Mouse (Mus musculus) olfactory bulb, adult 2 months (tissue): ENCODE measurements around the gene Mlx. TPM values are rescaled to one million over a fixed set of nuclear protein-coding genes. Genes with fewer than 3 reads are reported as not detected.
A peak's percentile ranks its signal among the peaks of the same experiment; 100 is the strongest.

ENCODE experiments used
- H3K27ac ChIP-seq: fragments of 200-500 bp; 2 replicates; pipeline ENCODE4 v1.5.1; 2012; ENCODE audit warnings: low read depth, low read length; ENCODE audit not compliant: insufficient read depth
- H3K4me1 ChIP-seq: fragments of 200-500 bp; 2 replicates; pipeline ENCODE4 v1.6.1; 2012; ENCODE audit warnings: low read length; ENCODE audit not compliant: control insufficient read depth, insufficient read depth
- H3K4me3 ChIP-seq: fragments of 200-500 bp; 2 replicates; pipeline ENCODE4 v1.5.1; 2012; ENCODE audit warnings: mild to moderate bottlenecking, low read depth, low read length, moderate library complexity; ENCODE audit not compliant: insufficient read depth
- CTCF ChIP-seq: fragments of 200-500 bp; IDR thresholded peaks from 2 replicates; pipeline ENCODE4 v1.5.1; 2012; ENCODE audit warnings: low read depth, mild to moderate bottlenecking, low read length, moderate library complexity; ENCODE audit not compliant: insufficient read depth
- POLR2A ChIP-seq: fragments of 200-500 bp; IDR thresholded peaks from 2 replicates; pipeline ENCODE4 v1.6.1; 2012; ENCODE audit warnings: mild to moderate bottlenecking, low read depth, low read length, moderate library complexity; ENCODE audit not compliant: insufficient read depth
- WGBS: fragments of 180-500 bp; shearing (Covaris S2); methylation state at CpG from one replicate; pipeline ENCODE4 v1.1.7; 2018; 5-methylcytosine and 5-hydroxymethylcytosine counted together
- polyA plus RNA-seq: library from polyadenylated mRNA; stranded (reverse); fragments of >200 nt; gene quantifications from 2 replicates; pipeline ENCODE4 v1.2.4, GENCODE M21; 2012; ENCODE audit warnings: low replicate concordance; ENCODE audit not compliant: missing spikeins, insufficient read depth, insufficient read length

Gene Mlx
- polyA plus RNA-seq, 1 experiment: not detected

GRCm38 (mm10) chr11:101084811-101085210 is 2.3 kb upstream of the Mlx start:
- TF ChIP-seq POLR2A (no peak), CTCF (no peak)
- Histone ChIP-seq H3K4me3 (no peak overlapping the region), H3K27ac (no peak overlapping the region), H3K4me1 (peaks cover 18% of the 10 kb centered on the region)
- 93% methylated on average over 12 of the region's 12 CpGs for WGBS

GRCm38 (mm10) chr11:101085617-101086322 is 1.3 kb upstream of the Mlx start:
- TF ChIP-seq POLR2A (no peak), CTCF (no peak)
- 93% methylated on average over 18 of the region's 18 CpGs for WGBS
- peaks cover 16% of the 10 kb centered on the region for H3K4me1 ChIP-seq
- no peak overlapping the region for H3K27ac ChIP-seq
- H3K4me3 ChIP-seq: no peak overlapping the region

GRCm38 (mm10) chr11:101086323-101086674 is 778 bp upstream of the Mlx start:
- H3K4me3 ChIP-seq: no peak overlapping the region
- peaks cover 16% of the 10 kb centered on the region for H3K4me1 ChIP-seq
- 65% methylated on average over 6 of the region's 6 CpGs for WGBS
- TF ChIP-seq POLR2A: no peak
- no peak for TF ChIP-seq CTCF
- peak overlapping the region; percentile 67; the same call in 1 of the 2 replicates for H3K27ac ChIP-seq

DNA sequence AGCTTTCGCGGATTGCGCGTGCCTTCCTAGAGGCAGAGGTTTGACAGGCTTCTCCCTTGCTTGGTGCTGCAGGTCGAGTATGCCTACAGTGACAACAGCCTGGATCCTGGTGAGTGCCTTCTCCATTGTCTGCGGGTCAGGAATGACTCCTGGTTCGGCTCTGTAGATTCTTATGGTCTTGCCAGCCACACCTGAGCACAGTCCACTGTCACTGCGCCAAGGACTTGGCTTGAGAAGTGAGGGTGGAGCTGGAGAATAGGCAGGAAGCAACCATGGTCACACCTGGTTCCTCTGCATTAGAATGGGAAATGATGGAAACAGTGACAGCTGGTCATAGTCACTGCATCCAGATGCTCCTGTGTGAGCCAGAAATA is 592 bp downstream of the Mlx start:
- Histone ChIP-seq H3K27ac (no peak overlapping the region), H3K4me1 (peaks cover 16% of the 10 kb centered on the region), H3K4me3 (peak overlapping the region; percentile 69)
- WGBS: 5% methylated on average over 8 of the region's 8 CpGs
- no peak for TF ChIP-seq POLR2A
- TF ChIP-seq CTCF: no peak

- Histone ChIP-seq H3K27ac (no peak overlapping the region), H3K4me3 (no peak overlapping the region), H3K4me1 (peaks cover 11% of the 10 kb centered on the region)
- WGBS: 81% methylated on average over 1 of the region's 1 CpGs
- no peak for TF ChIP-seq CTCF
- TF ChIP-seq POLR2A: no peak
Measured at GRCm38 (mm10) chr11:101089931-101090330, 2.9 kb downstream of the Mlx start.

DNA sequence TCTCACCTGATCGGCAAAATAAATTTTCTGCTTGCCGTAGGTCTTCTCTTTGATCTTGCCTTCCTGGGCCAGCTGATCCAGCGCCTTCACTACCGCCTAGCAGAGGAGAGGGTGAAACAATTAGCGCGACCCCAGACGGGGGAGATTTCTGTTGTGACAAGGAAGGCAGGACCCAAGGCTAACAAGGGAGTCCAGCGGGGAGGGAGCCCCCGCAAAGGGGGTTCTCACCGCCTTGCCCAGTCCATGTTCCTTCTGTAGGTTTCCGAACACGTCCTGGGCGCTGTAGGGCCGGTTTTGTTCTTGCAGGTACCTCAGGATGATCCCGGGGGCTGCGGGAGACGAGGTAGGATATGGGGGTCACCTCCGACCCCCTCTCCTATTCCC is 7.8 kb downstream of the Mlx start:
- no peak for TF ChIP-seq CTCF
- TF ChIP-seq POLR2A: no peak
- Histone ChIP-seq H3K27ac (no peak overlapping the region), H3K4me3 (peak overlapping the region; percentile 82), H3K4me1 (peaks cover 8% of the 10 kb centered on the region)
- WGBS: 1% methylated on average over 18 of the region's 18 CpGs

- Histone ChIP-seq H3K27ac (peak within 1 kb of the TSS; percentile 95), H3K4me3 (peak within 1 kb of the TSS; percentile 82), H3K4me1 (peaks cover 8% of the 10 kb centered on the region)
- 1% methylated on average over 43 of the region's 43 CpGs for WGBS
- TF ChIP-seq POLR2A (peak; percentile 70), CTCF (peak; percentile 91; the same call in 1 of the 2 replicates)
Measured at GRCm38 (mm10) chr11:101095314-101096024, 8.4 kb downstream of the Mlx start, which contains the start of gene Psmc3ip. Psmc3ip (minus strand) TSS chr11:101095436.

GRCm38 (mm10) chr11:101098231-101098630 is 11.2 kb downstream of the Mlx start:
- Histone ChIP-seq H3K27ac (no peak overlapping the region), H3K4me3 (no peak overlapping the region), H3K4me1 (peaks cover 8% of the 10 kb centered on the region)
- TF ChIP-seq CTCF: no peak
- TF ChIP-seq POLR2A: no peak
- WGBS: 93% methylated on average over 8 of the region's 8 CpGs

- TF ChIP-seq CTCF: no peak
- no peak for TF ChIP-seq POLR2A
- Histone ChIP-seq H3K27ac (no peak overlapping the region), H3K4me3 (no peak overlapping the region), H3K4me1 (peaks cover 2% of the 10 kb centered on the region; the same call in 1 of the 2 replicates)
- WGBS: 91% methylated on average over 5 of the region's 5 CpGs
Measured at GRCm38 (mm10) chr11:101103011-101103410, 15.9 kb downstream of the Mlx start.

GRCm38 (mm10) chr11:101109351-101109750 is 22.3 kb downstream of the Mlx start:
- no peak overlapping the region for H3K27ac ChIP-seq
- peaks cover 7% of the 10 kb centered on the region; the same call in 1 of the 2 replicates for H3K4me1 ChIP-seq
- no peak for TF ChIP-seq CTCF
- no peak for TF ChIP-seq POLR2A
- no peak overlapping the region for H3K4me3 ChIP-seq
- 57% methylated on average over 4 of the region's 4 CpGs for WGBS
